Mouse (Mus musculus) CH12.LX (cell line): Measurements from ENCODE around the gene Gm28047.
A peak's percentile ranks its signal among the peaks of the same experiment; 100 is the strongest.

ENCODE experiments used
- CTCF ChIP-seq, 2 experiments: IDR thresholded peaks in 1 of 2; conservative IDR thresholded peaks in 1 of 2; 2 replicates each; pipeline ENCODE4 v1.5.1; 2011 to 2012; ENCODE audit warnings: low read depth in 2 of 2, low read length in 2 of 2, improper control_type of control experiment in 1 of 2, inconsistent platforms in 1 of 2, mild to moderate bottlenecking in 1 of 2, moderate library complexity in 1 of 2
- EP300 ChIP-seq: IDR thresholded peaks from 2 replicates; pipeline ENCODE4 v1.6.1; 2011; ENCODE audit warnings: low read length, improper control_type of control experiment
- JUND ChIP-seq: conservative IDR thresholded peaks from 2 replicates; pipeline ENCODE4 v1.6.1; 2011; ENCODE audit warnings: low read depth, low read length, improper control_type of control experiment
- KAT2A ChIP-seq: IDR thresholded peaks from 2 replicates; pipeline ENCODE4 v1.6.1; 2012; ENCODE audit warnings: low read length, improper control_type of control experiment, inconsistent platforms; ENCODE audit not compliant: insufficient replicate concordance
- MXI1 ChIP-seq: IDR thresholded peaks from 2 replicates; pipeline ENCODE4 v1.6.1; 2011; ENCODE audit warnings: mild to moderate bottlenecking, low read depth, low read length, improper control_type of control experiment
- MYC ChIP-seq: IDR thresholded peaks from 2 replicates; pipeline ENCODE4 v1.6.1; 2011; ENCODE audit warnings: low read depth, mild to moderate bottlenecking, improper control_type of control experiment, low read length
- POLR2A ChIP-seq: IDR thresholded peaks from 2 replicates; pipeline ENCODE4 v1.6.1; 2011; ENCODE audit warnings: low read depth, mild to moderate bottlenecking, improper control_type of control experiment, low read length
- POLR2AphosphoS2 ChIP-seq: IDR thresholded peaks from 2 replicates; pipeline ENCODE4 v1.6.1; 2011; ENCODE audit warnings: low read depth, low read length, improper control_type of control experiment

- TF ChIP-seq POLR2A, result no peak
- TF ChIP-seq CTCF (conservative IDR thresholded peaks at IDR 0.05 in 1 of 2, IDR thresholded peaks at IDR 0.05 in 1 of 2; ENCODE audit: low read depth in 2 of 2, low read length in 2 of 2), result no peak
- peak; percentile 45; the same call in 1 of the 2 replicates for TF ChIP-seq MXI1
- no peak for TF ChIP-seq MYC
- no peak for TF ChIP-seq KAT2A
- no peak for TF ChIP-seq POLR2AphosphoS2
- TF ChIP-seq JUND, result no peak
- TF ChIP-seq EP300, result no peak; the same call in 1 of the 2 replicates
These were observed 437 bp downstream of the Gm28047 start for GRCm38 (mm10) chr15:102624291-102624969.
